Mouse (Mus musculus): ENCODE results near the gene Zfp652.

Zfp652 gene

DNA sequence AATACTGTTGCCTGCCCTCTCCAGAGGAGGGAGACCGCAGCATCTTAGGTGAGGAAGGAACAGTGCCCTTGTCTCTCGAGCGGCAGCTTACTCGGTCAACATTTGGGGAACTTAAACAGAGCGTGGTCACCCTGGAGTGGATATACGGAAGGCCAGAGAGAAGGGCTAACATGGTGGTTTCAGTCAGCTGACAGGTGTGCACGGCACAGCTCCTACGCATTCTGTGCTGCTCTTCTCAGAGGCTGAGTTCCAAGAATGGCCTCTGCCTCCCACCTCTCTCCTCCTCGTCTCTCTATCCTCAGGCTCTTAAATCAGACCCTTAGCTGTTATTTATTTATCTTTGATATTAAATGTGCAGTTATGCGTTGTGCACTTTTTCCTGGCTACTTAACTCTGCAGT lies 52.9 kb downstream of the Zfp652 start:
- DNase-seq (ENCODE audit: low read depth, low spot score): no peak

GRCm38 (mm10) chr11:95768244-95768643 lies 55.8 kb downstream of the Zfp652 start:
- no peak for DNase-seq (ENCODE audit: low read depth, low spot score)

DNA sequence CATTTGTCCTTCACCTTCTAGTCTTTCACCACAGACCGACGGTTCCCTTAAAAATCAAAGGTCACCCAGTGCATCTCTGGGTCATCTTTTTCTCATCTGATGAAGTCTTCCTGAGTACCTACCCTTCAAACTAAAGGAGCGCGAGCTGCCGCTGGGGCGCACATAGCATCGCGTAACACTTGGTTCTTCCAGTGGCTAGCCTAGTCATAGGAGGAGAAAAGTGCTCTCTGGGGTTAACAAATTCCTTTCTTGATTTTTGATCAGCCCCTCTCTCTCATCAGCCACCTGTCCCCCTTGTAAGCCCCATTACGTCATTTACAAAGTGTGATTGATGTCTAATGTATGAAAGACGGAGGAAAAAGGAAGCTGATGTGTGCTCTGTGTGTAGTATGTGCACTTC lies 56.7 kb downstream of the Zfp652 start:
- DNase-seq (ENCODE audit: low read depth, low spot score): no peak

DNA sequence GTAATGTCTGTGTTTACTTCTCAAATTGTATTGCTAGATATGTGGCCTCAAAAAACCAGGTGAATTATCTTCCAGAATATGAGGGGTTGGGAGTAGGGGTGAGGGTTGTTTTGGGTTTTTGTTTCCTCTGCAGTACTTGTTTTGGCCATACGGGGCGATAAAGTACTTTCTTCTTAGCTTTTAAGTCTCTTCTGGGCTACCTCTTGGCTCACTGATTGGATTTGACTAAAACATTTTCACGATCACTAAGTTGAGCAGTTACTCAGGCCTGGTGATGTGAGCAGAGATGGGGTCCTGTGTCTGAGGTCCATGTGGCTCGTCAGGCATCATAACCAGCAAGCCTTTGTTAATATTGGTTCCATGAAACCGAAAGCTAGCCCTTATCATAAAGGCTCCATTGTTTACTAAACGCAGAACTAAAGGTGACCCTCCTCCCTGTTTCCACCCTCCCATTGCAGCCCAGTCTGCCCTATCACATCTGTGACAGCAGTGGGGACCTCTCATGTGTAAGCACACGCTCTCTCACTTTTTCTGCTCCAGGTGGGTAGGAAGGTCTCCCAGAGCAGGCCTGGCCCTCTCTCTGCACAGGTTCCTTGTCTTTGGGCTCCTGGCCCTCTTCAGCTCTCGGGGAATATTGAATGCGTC lies 58.4 kb downstream of the Zfp652 start:
- DNase-seq (ENCODE audit: low read depth, low spot score): peak; percentile 57

DNA sequence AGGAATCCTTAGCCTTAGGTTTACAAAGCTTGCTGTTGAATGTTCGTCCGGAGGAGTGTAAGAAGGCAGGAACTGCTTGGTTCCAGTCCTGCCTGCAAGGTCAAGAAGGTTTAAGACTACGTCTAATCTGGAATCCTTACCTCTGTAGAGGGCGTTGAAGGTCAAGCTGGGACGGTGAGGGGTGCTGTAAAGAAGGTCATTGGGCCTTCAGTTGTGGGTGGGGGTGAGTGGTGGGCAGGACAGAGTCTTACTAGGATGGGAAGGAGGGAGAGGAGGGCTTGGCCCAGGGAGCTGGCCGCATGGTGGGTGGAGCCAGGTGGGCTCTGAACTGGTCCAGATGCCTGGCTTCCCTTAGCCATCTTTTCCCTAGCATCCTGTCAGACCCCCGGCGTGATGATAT lies 59.2 kb downstream of the Zfp652 start:
- DNase-seq (ENCODE audit: low read depth, low spot score): peak; percentile 65

DNA sequence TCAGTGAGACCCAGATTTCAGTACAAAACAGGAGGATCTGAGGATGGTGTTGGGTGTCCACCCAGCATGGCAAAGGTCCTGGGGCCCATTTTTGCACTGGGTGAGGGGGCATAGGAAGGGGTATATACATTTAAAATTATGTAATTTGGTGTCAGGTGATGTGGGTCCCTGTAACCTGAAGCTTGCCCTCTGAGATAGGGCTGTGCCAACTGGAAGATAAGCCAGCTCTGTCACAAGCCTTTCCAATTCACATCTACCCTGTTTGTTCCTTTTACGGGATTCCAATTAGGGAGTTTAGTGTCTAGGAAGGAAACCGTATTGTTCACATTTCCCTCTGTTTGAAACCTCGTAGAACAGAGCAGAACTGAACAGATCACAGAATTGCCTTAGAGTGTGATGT lies 60.8 kb downstream of the Zfp652 start:
- no peak for DNase-seq (ENCODE audit: low read depth, low spot score)

- DNase-seq (ENCODE audit: low read depth, low spot score): no peak
Measured at GRCm38 (mm10) chr11:95777323-95778297, 65.1 kb downstream of the Zfp652 start.

- peak; percentile 51 for DNase-seq (ENCODE audit: low read depth, low spot score)
Measured at GRCm38 (mm10) chr11:95778831-95779251, 66.4 kb downstream of the Zfp652 start.

GRCm38 (mm10) chr11:95779366-95779765 lies 66.9 kb downstream of the Zfp652 start:
- no peak for DNase-seq (ENCODE audit: low read depth, low spot score)

DNA sequence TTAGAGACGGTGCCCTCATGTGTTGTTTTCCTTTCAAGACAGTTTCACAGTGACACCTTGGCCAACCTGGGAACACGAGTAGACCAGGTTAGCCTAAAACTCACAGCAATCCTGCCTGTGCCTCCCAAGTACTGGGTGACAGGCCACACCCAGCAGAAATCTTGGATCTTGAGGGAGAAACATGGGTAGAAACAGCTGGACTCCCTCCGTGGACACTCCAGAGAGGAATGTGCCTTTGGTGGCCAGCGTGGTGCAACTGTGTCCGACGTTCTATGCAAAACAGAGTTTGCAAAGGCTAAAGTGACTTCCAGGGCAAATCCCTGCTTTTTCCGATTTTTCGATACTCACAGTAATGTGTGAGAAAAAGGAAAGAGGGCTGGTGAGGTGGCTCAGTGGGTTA lies 68.0 kb downstream of the Zfp652 start:
- DNase-seq (ENCODE audit: low read depth, low spot score): no peak

GRCm38 (mm10) chr11:95781557-95781956 lies 69.1 kb downstream of the Zfp652 start:
- peak; percentile 47 for DNase-seq (ENCODE audit: low read depth, low spot score)

DNA sequence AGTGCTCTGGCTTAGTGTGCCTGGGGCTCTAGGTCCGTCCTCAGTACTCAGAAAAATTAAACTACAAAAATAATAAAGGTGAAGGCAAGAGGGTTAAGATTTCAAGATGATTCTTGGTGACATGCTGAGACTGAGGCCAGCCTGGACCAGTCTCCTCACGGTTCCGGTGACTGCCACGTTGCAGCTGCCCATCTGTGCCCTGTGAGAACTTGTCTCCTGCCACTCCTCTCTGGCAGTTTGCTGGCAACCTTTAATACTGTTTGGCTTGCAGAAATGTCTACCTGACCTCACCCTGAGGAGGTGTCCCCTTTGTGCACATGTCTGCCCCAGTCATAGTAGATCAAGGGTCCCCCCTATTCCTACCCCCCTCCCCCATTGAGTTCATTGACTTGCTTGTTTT lies 71.0 kb downstream of the Zfp652 start:
- DNase-seq (ENCODE audit: low read depth, low spot score): no peak

DNA sequence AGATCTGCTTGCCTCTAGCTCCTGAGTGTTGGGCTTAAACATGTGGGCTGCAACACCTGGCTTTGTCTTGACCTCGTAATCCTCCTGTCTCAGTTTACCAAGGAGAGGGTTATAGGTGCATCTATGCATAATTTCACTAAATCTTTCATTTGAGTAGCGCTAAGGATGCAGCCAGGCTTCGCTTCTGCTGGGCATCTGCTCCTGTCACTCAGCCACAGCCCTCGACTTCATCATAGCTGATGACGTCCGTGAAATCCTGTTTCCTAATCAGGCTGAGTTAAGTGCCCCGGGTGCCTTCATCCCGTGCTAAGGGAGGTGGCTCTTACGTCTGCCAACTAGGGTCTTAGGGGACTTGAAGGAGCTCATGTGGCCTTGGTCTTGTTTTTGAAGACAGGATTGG lies 71.5 kb downstream of the Zfp652 start:
- DNase-seq (ENCODE audit: low read depth, low spot score): no peak

DNA sequence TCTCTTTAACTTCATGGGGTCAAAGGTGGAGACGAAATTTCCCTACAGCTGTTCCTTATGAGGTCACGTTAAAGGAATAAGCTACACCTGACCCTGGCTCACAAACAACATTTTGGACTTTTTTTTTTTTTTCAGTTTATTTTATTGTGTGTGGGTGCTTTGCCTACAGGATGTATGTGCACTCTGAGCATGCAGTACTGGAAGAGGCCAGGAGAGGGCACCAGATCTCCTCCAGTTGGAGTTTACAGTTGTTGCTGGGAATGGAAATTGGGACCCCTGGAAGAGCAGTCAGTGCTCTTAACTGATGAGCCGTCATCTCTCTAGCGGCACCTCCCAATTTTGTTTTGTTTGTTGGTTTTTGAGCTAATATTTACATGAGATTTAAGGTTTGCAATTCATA lies 73.2 kb downstream of the Zfp652 start:
- peak; percentile 83 for DNase-seq (ENCODE audit: low read depth, low spot score)

DNA sequence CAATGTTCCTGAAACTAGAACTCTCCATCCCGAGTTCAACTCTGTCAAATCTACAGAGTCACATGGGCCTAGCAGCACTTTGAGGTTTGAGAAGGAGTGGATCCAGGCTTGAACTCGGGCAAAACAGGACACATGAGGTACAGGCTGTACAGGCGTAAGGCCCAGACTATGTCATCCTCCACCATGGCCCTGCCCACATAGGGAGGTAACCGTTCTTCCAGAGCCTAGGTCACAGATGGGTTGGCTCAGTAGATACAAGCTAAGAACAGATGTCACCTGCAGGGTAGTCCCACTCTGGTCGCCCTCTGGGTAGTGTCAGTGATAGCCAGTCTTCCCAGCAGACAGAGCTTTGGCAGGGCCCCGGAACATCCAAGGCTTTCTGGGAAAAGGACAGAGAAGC lies 74.0 kb downstream of the Zfp652 start:
- no peak for DNase-seq (ENCODE audit: low read depth, low spot score)

- no peak for DNase-seq (ENCODE audit: low read depth, low spot score)
Measured at GRCm38 (mm10) chr11:95789451-95789891, 77.0 kb downstream of the Zfp652 start.

- DNase-seq (ENCODE audit: low read depth, low spot score): no peak
Measured at GRCm38 (mm10) chr11:95791787-95792186, 79.3 kb downstream of the Zfp652 start.

- no peak for DNase-seq (ENCODE audit: low read depth, low spot score)
Measured at GRCm38 (mm10) chr11:95792950-95793509, 80.6 kb downstream of the Zfp652 start.

DNA sequence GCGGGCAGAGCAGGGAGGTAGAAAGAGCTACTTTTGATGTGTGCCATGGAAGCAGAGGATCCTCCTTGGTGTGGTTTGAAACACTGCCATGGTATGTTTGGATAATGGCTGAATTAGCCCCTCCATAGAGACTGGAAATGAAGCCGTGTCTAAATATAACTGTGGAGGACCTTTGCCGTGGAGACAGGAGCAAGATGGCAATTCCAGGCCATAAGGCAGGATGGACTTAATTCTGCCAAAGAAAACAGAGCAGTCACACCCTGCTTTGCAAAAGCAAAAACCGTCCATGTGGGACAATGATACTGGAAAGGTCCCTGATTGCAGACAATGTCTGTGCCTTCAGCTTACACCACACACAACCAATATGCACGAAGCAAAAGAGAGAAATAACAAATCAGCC lies 81.7 kb downstream of the Zfp652 start:
- no peak for DNase-seq (ENCODE audit: low read depth, low spot score)

GRCm38 (mm10) chr11:95795582-95795981 lies 83.1 kb downstream of the Zfp652 start:
- DNase-seq (ENCODE audit: low read depth, low spot score): no peak

GRCm38 (mm10) chr11:95805010-95805409 lies 92.5 kb downstream of the Zfp652 start:
- no peak for DNase-seq (ENCODE audit: low read depth, low spot score)

GRCm38 (mm10) chr11:95805527-95805926 lies 93.1 kb downstream of the Zfp652 start:
- peak; percentile 87 for DNase-seq (ENCODE audit: low read depth, low spot score)
